Mouse (Mus musculus): ENCODE results near the gene Gdpd5.
A peak's percentile ranks its signal among the peaks of the same experiment; 100 is the strongest.
"Not testable (repeated sequence)": the region's sequence is repeated elsewhere in the genome, so short reads cannot be mapped to it uniquely, and the experiment has no call there.

Gene Gdpd5

DNA sequence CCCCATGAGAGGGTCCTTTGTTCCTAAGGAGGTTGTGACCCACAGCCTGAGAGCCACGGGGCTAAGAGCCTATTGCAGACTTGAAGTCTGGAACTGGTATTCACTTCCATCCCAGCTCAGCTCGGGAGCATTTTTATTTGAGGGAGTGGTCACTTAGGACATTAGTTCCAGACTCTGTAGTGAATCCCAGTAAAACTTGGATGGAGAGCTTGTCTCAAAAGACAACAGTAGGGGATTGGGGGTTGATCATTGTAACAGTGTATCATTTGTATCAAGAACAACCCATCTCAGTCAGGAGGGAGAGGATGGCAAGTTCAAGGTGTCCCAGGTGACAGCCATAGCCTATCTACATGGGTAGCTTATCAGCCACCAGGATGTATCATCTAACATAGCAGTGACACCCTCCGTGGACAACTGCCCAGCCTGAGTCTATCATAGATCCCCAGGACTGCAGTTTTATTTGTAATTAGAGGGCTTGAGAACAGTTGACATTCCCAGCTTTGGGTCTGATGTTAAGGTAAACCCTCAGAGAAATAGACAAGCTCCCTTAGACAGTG lies 95.4 kb downstream of the Gdpd5 start:
- no peak for DNase-seq (ENCODE audit: low spot score in 2 of 2)

DNA sequence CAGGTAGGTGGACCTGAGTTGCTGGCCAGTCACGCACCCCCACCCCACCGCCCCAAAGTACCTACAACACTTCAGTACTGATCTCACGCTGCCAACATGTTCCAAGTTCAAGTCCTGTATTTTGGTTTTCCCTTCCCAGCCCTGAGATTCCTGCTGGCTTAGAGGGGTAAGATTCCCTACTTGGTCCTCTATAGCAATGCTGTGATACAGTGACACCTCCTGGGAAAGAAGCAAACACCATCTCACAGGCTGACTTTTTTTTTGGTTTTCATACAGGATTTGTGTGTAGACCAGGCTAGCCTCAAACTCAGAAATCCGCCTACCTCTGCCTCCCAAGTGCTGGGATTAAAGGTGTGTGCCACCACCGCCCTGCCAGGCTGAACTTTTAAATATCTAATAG lies 96.0 kb downstream of the Gdpd5 start:
- DNase-seq (ENCODE audit: low spot score in 2 of 2): no peak

DNA sequence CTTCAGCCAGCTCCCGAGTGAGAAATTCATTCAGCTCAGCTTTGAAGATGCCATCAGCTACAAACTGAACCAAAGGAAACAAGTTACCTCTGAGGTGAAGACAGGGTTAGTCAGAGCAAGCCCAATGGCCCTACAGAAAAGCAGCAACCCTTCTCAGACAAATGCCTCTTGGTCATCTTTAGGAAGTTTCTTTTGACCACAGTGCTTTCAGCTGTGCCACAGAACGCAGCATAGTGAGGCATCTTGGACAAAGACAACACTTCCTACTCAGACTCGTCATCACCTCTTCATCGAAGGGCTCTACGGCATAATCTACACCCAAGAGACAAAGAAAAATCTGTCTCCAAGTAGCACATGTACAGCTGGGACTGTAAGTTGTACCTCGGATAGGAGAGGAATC lies 101.4 kb downstream of the Gdpd5 start:
- no peak for DNase-seq (ENCODE audit: low spot score in 2 of 2)

DNA sequence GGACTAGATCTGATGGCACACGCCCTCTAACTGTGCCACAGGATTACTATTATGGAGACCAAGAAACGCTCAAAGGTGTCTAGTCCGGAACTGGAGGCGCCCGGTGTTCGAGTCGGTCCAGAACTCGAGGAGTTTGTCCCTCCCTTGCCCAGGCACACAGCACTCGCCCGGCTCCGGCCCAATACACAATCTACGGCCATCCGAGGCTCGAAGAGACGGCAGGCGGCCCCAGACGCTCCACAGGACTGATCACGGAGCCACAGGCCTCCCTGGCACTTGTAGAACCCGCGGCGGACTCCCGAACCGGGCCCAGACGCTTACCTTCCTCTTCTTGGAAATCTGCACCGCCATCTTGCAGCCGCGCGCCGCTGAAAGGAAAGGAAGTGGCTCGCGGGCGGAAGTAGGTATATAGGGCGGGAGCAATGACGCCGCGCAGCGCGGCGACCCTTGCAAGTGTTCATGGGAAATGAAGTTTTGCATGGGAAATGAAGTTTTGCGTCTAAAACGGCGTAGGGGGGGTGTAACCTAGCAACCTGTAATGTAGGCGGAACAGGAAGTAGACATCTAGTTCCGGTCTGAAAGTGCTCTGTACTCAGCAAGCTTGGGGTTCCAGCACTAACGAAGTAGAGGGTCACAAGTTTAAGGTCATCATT lies 102.2 kb downstream of the Gdpd5 start, which contains the start of gene Rps3:
Gene Rps3, minus strand, starts transcription at position 468 of the 653 bp plus-strand sequence.
- peak; percentile 92 to 98 for DNase-seq (ENCODE audit: low spot score in 2 of 2)

DNA sequence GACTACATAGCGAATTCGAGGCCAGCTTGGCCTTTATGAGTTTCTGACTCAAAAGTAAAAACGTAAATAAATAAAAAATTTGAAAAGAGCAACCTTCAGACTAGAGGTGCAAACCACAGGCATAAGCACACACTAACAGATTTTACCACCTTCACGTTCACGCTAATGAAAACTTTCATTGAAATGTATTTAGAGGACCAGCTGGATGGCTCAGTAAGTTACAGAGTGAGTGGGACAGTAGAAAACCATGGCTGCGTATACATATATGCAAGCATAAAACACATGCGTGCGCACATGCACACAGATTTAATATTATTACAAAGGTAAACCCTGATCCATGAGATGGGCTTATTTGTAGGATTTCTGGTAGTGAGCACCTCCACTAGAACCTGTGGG lies 102.7 kb downstream of the Gdpd5 start:
- DNase-seq (ENCODE audit: low spot score in 2 of 2): no peak

DNA sequence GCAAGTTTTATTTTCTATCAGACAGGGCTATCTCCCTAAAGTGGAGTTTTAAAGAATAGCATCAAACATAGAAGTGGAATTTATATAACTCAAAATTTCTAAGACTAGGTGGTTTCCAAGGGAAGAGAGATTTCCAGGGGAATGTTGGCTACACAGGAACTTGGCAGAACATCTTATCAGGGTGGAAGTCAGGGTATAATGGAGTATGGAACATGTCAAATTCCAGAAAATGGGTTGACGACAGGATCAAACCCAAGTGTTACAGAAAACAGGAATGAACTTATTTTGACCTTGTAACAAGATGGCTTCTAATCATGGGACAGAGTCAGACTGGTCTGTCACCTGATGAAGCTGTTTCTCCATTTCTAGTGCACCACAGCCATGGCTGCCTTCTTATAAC lies 103.5 kb downstream of the Gdpd5 start:
- DNase-seq (ENCODE audit: low spot score in 2 of 2): no peak

DNA sequence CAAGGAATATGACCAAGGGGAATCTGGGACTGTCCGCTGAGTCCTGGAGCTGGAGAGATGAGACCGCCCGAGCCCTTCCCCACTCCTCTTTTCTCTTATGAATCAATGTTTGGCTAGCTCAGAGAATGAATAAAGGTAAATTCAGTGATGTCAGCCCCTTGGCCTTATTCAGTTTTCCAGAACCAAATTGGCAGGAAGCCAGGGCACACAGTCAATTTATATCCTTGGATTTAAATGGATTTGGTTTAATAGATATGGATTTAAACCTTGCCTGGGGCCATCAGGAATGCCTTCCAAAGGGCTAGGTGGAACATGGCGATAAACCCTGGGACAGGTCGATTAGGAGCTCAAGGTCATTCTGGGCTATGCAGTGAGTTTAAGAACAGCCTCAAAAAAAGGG lies 108.5 kb downstream of the Gdpd5 start:
- no peak for DNase-seq (ENCODE audit: low spot score in 2 of 2)

DNA sequence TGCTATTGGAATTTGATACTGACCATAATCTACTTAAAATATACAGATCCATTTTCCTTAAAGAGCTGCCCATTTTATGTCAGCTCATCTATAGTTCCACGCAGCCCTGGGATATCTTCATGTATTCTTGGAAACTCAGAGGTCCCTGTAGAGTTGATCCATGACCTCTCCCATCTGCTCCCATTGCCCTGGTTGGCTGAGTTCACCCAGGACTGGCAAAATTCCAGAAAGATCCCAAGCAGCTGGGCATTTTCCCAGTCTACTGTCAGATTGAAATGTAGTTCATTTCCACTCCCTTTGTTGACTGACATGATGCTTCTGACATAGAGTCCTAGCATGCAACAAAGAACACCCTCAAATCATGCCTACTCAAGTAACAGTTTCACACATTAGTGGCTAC lies 117.9 kb downstream of the Gdpd5 start:
- no peak for DNase-seq (ENCODE audit: low spot score in 2 of 2)

DNA sequence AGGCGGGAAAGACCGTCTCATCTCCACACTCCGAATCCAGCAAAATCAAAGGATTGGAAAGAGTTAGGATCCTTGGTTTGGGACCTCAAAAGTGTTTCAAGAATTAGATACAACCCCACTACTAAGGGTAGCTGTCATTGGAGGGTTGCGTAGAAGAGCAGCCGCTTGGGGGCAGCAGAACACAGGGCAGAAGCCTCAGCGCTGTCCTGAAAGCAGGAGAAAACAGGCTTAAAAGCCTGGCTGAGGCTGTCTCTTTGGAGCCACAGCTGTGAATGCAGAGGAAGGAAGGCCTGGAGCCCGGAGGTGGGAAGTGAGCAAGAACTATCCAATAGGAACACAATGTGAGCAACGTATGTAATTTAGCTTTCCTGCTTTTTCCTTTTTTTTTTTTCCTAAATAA lies 119.0 kb downstream of the Gdpd5 start:
- peak; percentile 80 to 88 for DNase-seq (ENCODE audit: low spot score in 2 of 2)

DNA sequence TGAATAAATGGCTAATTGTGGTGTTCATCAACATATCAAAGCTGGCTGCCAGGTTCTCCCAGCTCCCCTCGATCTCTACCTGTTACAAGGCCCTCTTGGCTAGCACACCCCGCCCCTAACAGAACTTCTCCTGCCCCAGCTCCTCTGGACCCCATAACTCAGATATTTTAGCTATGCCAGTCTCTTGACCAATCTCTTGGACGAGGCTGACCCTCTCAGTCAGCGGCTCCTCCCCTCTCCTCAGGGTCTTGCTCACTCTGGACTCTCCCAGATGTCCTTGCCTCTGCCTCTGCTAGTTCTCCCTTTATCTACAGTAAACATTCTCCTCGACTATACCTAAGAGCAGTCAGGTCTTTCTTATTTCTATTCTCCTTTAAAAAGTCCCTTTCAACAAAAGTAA lies 119.4 kb downstream of the Gdpd5 start:
- no peak for DNase-seq (ENCODE audit: low spot score in 2 of 2)

DNA sequence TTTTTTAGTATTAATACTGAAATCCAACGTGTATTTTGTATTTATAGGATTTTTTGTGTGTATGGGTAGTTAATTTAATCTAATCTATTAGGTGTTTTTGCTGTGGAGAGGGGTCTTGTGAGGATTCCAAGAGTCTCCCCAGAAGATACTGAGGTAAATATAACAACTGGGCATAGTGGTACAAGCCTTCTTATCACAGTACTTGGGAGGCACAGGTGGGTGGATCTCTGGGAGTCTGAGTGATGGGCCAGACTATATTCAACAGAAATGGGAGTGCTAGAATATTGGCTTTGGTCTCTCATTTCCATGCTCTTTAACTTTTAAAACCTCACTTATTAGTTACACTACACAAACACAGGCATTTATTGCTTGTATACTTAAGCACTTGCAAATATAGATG lies 119.9 kb downstream of the Gdpd5 start:
- no peak for DNase-seq (ENCODE audit: low spot score in 2 of 2)

DNA sequence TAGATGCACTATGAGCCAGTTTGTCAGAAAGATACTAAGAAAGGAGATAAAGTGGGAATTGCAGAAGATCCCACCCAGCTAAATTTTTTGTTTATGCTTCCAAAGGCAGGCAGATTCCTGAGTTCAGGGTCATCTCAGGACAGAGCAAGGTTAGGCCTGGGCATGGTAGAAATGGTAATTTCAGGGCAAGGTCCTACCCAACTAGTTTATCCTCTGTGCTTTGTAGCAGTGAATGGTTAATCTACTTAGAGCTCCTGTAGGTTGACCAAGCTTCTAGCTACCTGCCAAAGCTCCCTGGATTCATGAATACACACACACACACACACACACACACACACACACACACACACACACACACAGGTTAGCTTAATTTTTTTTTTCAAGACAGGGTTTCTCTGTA lies 123.3 kb downstream of the Gdpd5 start:
- no peak for DNase-seq (ENCODE audit: low spot score in 2 of 2)

DNA sequence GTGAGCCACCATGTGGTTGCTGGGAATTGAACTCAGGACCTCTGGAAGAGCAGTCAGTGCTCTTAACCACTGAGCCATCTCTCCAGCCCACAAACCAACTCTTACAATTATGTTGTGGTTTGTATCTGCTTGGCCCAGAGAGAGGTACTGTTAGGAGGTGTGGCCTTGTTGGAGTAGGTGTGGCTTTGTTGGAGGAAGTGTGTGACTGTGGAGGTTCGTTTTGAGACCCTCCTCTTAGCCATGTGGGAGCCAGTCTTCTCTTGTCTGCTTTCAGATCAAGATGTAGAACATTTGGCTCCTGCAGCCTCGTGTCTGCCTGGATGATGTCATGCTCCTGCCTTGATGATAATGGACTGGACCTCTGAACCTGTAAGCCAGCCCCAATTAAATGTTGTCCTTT lies 127.0 kb downstream of the Gdpd5 start:
- not testable (repeated sequence) for DNase-seq (ENCODE audit: low spot score in 2 of 2)

DNA sequence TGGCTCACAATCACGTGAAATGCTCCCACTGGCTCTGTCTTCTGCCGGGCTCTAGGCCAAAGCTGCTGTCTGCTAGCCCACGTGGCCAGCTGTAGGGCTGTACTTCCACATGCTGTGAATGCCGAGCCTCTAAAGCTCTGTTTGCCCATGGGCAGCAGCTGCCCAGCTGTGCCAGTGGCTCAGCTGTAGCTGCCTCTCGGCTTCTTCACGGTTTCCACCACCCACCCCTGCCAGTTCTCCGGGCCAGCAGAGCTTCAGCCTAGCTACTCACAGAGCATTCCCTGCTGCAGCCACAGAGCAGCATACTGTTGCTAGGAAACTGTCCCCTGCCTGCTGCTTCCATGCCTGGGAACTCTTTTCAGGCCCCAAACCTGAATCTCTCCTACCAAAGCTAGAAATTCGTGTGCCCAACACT lies 128.9 kb downstream of the Gdpd5 start:
- DNase-seq (ENCODE audit: low spot score in 2 of 2): peak; percentile 72 to 81
